Mouse (Mus musculus): ENCODE data around the gene Pcnt. TPM values are rescaled to one million over a fixed set of nuclear protein-coding genes. Genes with fewer than 3 reads are reported as not detected.

Pcnt gene
- polyA plus RNA-seq, 1 experiment: 56.3 TPM

GRCm38 (mm10) chr10:76354974-76355373 is 87.6 kb downstream of the Pcnt start:
- TF ChIP-seq GATA1 (IDR thresholded peaks at IDR 0.05; ENCODE audit: low read length): no peak

- TF ChIP-seq GATA1 (IDR thresholded peaks at IDR 0.05; ENCODE audit: low read length): no peak
Measured at GRCm38 (mm10) chr10:76353986-76354385, 88.6 kb downstream of the Pcnt start.

- TF ChIP-seq GATA1 (IDR thresholded peaks at IDR 0.05; ENCODE audit: low read length): no peak
Measured at GRCm38 (mm10) chr10:76351953-76352352, 90.6 kb downstream of the Pcnt start.

GRCm38 (mm10) chr10:76346589-76346988 is 96.0 kb downstream of the Pcnt start:
- no peak for TF ChIP-seq GATA1 (IDR thresholded peaks at IDR 0.05; ENCODE audit: low read length)

GRCm38 (mm10) chr10:76346043-76346491 is 96.5 kb downstream of the Pcnt start:
- TF ChIP-seq GATA1 (IDR thresholded peaks at IDR 0.05; ENCODE audit: low read length): no peak

GRCm38 (mm10) chr10:76345540-76345902 is 97.1 kb downstream of the Pcnt start:
- no peak for TF ChIP-seq GATA1 (IDR thresholded peaks at IDR 0.05; ENCODE audit: low read length)

- no peak for TF ChIP-seq GATA1 (IDR thresholded peaks at IDR 0.05; ENCODE audit: low read length)
Measured at GRCm38 (mm10) chr10:76344711-76345539, 97.7 kb downstream of the Pcnt start, which contains the start of gene Dip2a. Gene Dip2a (minus strand): TSS chr10:76345291.

GRCm38 (mm10) chr10:76334350-76334749 is 108.2 kb downstream of the Pcnt start:
- TF ChIP-seq GATA1 (IDR thresholded peaks at IDR 0.05; ENCODE audit: low read length): no peak

- no peak for TF ChIP-seq GATA1 (IDR thresholded peaks at IDR 0.05; ENCODE audit: low read length)
Measured at GRCm38 (mm10) chr10:76332040-76332439, 110.5 kb downstream of the Pcnt start.

GRCm38 (mm10) chr10:76329093-76329492 is 113.5 kb downstream of the Pcnt start:
- no peak for TF ChIP-seq GATA1 (IDR thresholded peaks at IDR 0.05; ENCODE audit: low read length)

- TF ChIP-seq GATA1 (IDR thresholded peaks at IDR 0.05; ENCODE audit: low read length): no peak
Measured at GRCm38 (mm10) chr10:76328574-76328973, 114.0 kb downstream of the Pcnt start.

GRCm38 (mm10) chr10:76326304-76327006 is 116.1 kb downstream of the Pcnt start:
- no peak for TF ChIP-seq GATA1 (IDR thresholded peaks at IDR 0.05; ENCODE audit: low read length)

GRCm38 (mm10) chr10:76317623-76318022 is 125.0 kb downstream of the Pcnt start:
- TF ChIP-seq GATA1 (IDR thresholded peaks at IDR 0.05; ENCODE audit: low read length): no peak

- TF ChIP-seq GATA1 (IDR thresholded peaks at IDR 0.05; ENCODE audit: low read length): no peak
Measured at GRCm38 (mm10) chr10:76316194-76316593, 126.4 kb downstream of the Pcnt start.

GRCm38 (mm10) chr10:76306738-76307137 is 135.8 kb downstream of the Pcnt start:
- TF ChIP-seq GATA1 (IDR thresholded peaks at IDR 0.05; ENCODE audit: low read length): no peak

Other genes with a start within 250 kb of the Pcnt start
- gene Prmt2, start 204.9 kb downstream of the Pcnt start, polyA plus RNA-seq (2012): 0.16 and 0.36 TPM in 2 replicates
- not detected in 2 replicates for gene S100b, start 188.9 kb downstream of the Pcnt start, polyA plus RNA-seq (2012)
- 1.0 and 1.1 TPM in 2 replicates for gene Dip2a, start 97.5 kb downstream of the Pcnt start, polyA plus RNA-seq (2012)
- not detected in 2 replicates for gene AC141477.1, start 2.3 kb downstream of the Pcnt start, polyA plus RNA-seq (2012)
- gene 2610028H24Rik, start 6.3 kb upstream of the Pcnt start, polyA plus RNA-seq (2012): 0.04 TPM in 1 of 2 replicates, not detected in the other
- gene Mcm3ap, start 26.1 kb upstream of the Pcnt start, polyA plus RNA-seq (2012): 22.5 and 32.3 TPM in 2 replicates
- gene Ybey, start 26.3 kb upstream of the Pcnt start, polyA plus RNA-seq (2012): 1.7 and 2.4 TPM in 2 replicates
- gene Lss, start 88.8 kb upstream of the Pcnt start, polyA plus RNA-seq (2012): 31.5 and 41.9 TPM in 2 replicates
- gene Spatc1l, start 119.5 kb upstream of the Pcnt start, polyA plus RNA-seq (2012): not detected in 2 replicates
- gene Ftcd, start 132.9 kb upstream of the Pcnt start, polyA plus RNA-seq (2012): not detected in 2 replicates
- gene Col6a2, start 180.8 kb upstream of the Pcnt start, polyA plus RNA-seq (2012): not detected in 2 replicates

All from G1E-ER4 (cell line).